Mouse (Mus musculus): ENCODE data around the gene Ubr1.
A peak's percentile ranks its signal among the peaks of the same experiment; 100 is the strongest.
"Not testable (repeated sequence)": the region's sequence is repeated elsewhere in the genome, so short reads cannot be mapped to it uniquely, and the experiment has no call there.

The Ubr1 gene

DNA sequence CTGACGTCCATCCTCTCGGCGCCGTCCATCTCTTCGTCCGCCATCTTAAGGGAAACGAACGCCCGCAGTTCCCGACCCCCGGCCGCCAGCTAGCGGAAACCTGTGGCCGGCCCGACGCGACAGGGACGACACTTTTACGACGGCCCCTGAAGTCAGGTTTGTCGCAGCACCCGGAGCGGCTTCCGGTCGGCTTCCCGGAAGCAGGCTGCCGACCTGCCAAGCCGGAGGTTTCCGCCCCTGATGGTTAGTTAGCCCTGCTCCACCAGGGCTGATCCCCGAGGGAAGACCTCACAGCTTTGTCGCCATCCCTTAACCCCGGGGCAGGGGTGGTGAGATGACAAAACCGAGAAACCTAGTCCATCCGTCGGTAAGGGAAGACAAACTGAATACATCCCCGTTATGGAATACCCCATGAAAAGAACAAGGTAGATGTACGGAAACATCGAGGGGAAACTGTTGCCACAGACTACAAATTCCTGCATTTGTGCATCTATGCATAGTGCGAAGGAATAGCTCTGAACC, at the start of gene Ubr1:
Gene Ubr1 (minus strand): TSS at position 157 of the 522 bp plus-strand sequence.
- DNase-seq, result peak; percentile 85 to 94

DNA sequence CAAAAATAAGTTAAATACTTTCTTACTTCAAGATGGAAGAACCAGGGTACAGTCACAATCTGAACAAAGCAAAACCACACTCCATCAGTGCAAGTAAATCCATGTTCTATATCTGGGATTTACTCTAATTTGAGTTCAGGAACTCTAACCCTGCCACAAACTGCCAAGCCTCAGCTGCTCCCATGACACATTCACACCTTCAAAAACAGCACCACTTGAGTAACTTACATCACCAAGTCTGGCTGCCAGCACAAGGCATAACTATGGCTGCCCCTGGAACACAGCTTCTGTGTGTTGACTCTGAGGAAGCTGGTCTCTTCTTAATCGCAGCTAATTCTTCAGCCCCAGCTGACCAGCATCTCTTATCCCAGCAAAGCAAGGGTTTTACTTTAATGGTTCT, 46.6 kb upstream of the Ubr1 start:
- no peak for DNase-seq

DNA sequence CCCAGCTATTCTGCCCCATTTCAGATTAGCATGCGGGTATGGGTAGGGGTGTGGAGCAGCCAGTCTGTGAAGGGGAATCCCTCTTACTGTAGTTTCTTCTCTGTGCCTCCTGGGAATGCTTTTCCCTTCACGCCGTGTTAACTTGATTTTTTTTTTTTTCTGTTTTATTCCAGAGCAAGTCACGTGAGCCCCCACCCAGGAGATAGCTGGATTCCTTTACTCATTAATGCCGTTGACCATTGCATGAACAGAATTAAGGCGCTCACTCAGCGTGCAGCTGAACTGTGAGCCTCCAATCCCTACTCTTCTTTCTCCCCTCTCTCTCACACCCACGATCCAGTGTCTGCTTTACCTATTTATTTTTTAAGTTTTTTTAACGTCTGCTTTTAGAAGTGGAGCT, 45.7 kb upstream of the Ubr1 start:
- peak; percentile 73 to 75 for DNase-seq

DNA sequence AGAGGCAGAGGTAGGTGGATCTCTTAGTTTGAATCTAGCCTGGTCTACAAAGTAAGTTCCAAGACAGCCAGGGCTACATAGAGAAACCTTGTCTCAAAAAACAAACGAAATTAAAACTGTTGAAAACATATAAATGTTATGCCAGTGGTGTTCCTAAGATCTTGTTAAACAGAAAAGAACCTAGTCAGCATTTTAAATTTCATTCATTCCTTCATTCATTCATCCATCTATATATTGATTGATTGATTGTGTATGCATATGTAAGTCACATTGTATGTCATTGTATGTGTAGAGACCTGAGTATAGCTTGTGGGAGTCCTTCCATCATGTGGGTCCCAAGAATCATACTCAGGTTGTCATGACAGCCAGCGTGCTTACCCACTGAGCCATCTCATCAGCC, 45.0 kb upstream of the Ubr1 start:
- no peak for DNase-seq

GRCm38 (mm10) chr2:121012676-121013075, 42.2 kb upstream of the Ubr1 start:
- DNase-seq, result no peak

- DNase-seq, result no peak
Measured at GRCm38 (mm10) chr2:121009071-121009677, 38.7 kb upstream of the Ubr1 start.

DNA sequence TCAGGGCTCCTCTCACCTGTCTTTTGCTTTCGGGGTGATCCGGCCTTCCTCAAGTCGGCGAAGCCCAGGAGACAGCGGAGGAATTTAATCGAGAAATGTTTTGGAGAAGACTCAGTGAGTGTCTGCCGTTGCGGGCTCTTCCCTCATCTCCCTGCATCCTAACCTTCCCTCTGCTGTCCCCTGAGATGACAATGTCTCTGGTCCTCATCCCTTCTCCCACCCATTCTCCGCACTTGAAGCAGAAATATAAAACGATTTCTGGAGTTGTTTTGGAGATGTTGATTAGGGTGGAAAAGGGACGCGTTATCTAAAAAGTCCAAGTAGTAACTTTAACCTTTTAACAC, 38.1 kb upstream of the Ubr1 start:
- no peak for DNase-seq

- DNase-seq, result peak; percentile 97 to 98
Measured at GRCm38 (mm10) chr2:121007925-121008663, 37.6 kb upstream of the Ubr1 start, which contains the start of gene Ccndbp1. Gene Ccndbp1, plus strand, starts transcription at chr2:121008403.

GRCm38 (mm10) chr2:121006986-121007385, 36.5 kb upstream of the Ubr1 start:
- DNase-seq, result peak in 1 of 2 experiments; percentile 25

- no peak for DNase-seq
Measured at GRCm38 (mm10) chr2:121004018-121004811, 33.7 kb upstream of the Ubr1 start.

- no peak for DNase-seq
Measured at GRCm38 (mm10) chr2:121003586-121003985, 33.1 kb upstream of the Ubr1 start.

GRCm38 (mm10) chr2:120998863-120999262, 28.3 kb upstream of the Ubr1 start:
- DNase-seq, result no peak

GRCm38 (mm10) chr2:120996607-120997006, 26.1 kb upstream of the Ubr1 start:
- DNase-seq, result not testable (repeated sequence)

GRCm38 (mm10) chr2:120991196-120991595, 20.7 kb upstream of the Ubr1 start:
- DNase-seq, result no peak

- no peak for DNase-seq
Measured at GRCm38 (mm10) chr2:120985241-120985640, 14.7 kb upstream of the Ubr1 start.

DNA sequence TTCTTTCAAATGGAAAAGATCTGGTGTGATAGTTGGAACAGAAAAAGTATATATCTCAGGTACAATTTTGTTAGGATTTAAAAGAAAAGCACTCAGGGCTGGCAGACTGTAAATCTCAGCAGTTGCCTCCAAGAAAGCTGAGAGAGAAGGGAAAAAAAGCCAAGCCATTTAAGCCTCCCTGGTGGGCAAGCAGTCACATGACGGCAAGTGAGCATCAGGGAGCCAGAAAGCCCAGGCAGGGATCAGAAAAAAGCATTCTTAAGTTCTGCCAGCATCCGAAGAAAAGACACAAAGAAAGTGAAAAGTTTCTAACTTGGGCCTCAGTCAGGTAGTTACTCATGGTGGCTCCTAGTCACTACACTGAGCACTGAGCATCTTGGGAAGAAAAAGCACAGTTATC, 13.1 kb upstream of the Ubr1 start:
- DNase-seq, result no peak

GRCm38 (mm10) chr2:120980861-120981260, 10.3 kb upstream of the Ubr1 start:
- DNase-seq, result no peak

DNA sequence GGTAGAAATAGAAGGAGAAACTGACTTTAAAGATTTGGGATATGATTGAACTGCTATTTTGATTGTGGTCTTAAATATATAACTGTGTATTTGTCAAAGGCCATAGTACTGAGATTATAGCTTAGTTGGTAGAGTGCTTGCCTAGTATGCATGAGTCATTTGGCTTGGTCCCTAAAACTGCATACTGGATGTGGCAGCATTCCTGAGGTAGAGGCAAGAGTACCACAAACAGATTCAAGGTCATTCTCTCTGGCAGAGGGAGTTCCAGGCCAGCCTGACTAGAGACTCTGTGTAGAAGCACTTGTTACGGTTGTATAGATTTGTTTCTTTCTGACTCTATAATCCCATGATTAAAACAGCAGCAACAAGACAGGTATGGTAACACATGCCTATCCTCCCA, 9.3 kb upstream of the Ubr1 start:
- DNase-seq, result no peak

DNA sequence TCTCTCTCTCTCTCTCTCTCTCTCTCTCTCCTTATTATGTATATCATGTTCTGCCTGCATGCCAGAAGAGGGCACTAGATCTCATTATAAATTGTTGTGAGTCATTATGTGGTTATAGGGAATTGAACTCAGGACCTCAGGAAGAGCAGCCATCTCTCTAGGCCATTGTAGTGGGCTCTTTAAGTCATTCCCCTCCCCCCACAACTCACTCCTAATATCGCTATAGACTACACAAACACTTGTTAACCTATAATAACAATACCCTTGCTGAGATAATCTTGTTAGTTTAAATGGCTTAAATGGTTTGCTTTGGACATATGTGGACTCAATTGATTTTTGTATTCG, 8.2 kb upstream of the Ubr1 start:
- no peak for DNase-seq

DNA sequence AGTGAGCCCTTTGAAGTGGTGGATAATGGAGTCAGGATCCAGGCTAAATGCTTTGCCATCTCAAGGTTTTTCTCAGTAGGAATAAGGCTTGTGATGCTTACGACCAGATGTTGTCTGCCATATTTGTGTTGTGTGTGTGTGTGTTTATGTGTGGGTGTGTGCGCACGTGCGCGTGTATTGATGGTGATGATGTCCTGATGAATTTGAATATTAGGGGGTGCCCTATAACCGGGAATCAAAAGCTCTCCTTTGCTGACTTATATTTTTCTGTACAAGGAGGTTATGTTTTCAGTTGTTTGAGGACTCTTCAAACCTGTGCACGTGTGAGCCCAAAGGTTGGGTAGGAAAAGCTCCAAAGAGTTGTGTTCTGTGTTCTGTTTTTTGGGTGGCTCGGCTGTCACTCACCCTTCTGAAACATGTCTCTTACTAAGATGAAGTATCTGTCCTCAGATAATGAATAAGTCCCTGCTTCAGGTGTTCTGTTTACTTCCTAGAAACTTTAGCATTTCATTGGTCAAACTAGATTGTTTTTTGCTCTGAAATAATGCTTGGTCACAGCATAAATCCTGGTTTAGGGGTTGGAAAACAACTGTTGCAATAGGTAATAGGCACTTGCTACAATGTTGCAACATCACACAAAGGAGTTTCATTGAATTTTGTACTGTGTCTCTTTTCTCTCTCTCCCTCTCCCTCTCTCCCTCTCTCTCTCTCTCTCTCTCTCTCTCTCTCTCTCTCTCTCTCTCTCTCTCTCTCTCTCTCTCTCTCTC, 7.6 kb upstream of the Ubr1 start:
- DNase-seq, result no peak

GRCm38 (mm10) chr2:120976990-120977925, 6.7 kb upstream of the Ubr1 start, which contains the start of gene Tmem62:
Gene Tmem62, plus strand, starts transcription at chr2:120977017.
- DNase-seq, result peak; percentile 67 to 84

GRCm38 (mm10) chr2:120976308-120976707, 5.8 kb upstream of the Ubr1 start:
- no peak for DNase-seq

Measured in kidney, postnatal 25 days (tissue).